Mouse (Mus musculus) kidney, adult 9 months (tissue): ENCODE measurements at regions not wholly inside any gene's neighbourhood (a gene's known extent, or its start where the extent isn't known, plus 50 kb on each side); places are given as distances from the start of the nearest gene placed in this dataset.

Experiments
- DNase-seq: peaks from one replicate; pipeline ENCODE4 v3.0.0; 2022

- no peak for DNase-seq
Observed at GRCm38 (mm10) chr8:49015701-49016100, 171.9 kb upstream of the Tenm3 start.

- no peak for DNase-seq
Observed at GRCm38 (mm10) chr8:49015200-49015599, 171.4 kb upstream of the Tenm3 start.

- DNase-seq = peak; percentile 94
Observed at GRCm38 (mm10) chr8:49006236-49006965, 162.7 kb upstream of the Tenm3 start.

GRCm38 (mm10) chr8:48981667-48982066 lies 137.9 kb upstream of the Tenm3 start:
- no peak for DNase-seq

- no peak for DNase-seq
Observed at GRCm38 (mm10) chr8:48980755-48981154, 137.0 kb upstream of the Tenm3 start.

- no peak for DNase-seq
Observed at GRCm38 (mm10) chr8:48970655-48971054, 126.9 kb upstream of the Tenm3 start.

GRCm38 (mm10) chr8:48964929-48965328 lies 121.2 kb upstream of the Tenm3 start:
- no peak for DNase-seq

- no peak for DNase-seq
Observed at GRCm38 (mm10) chr8:48957614-48958013, 113.9 kb upstream of the Tenm3 start.

- no peak for DNase-seq
Observed at GRCm38 (mm10) chr8:48951412-48951811, 107.7 kb upstream of the Tenm3 start.

GRCm38 (mm10) chr8:48944177-48944576 lies 100.4 kb upstream of the Tenm3 start:
- no peak for DNase-seq

- DNase-seq = no peak
Observed at GRCm38 (mm10) chr8:48937144-48937543, 93.4 kb upstream of the Tenm3 start.

- DNase-seq = no peak
Observed at GRCm38 (mm10) chr8:48927135-48927534, 83.4 kb upstream of the Tenm3 start.

- no peak for DNase-seq
Observed at GRCm38 (mm10) chr8:48915275-48915674, 71.5 kb upstream of the Tenm3 start.

- DNase-seq = no peak
Observed at GRCm38 (mm10) chr8:48912842-48913241, 69.1 kb upstream of the Tenm3 start.

GRCm38 (mm10) chr8:48901668-48902406 lies 58.1 kb upstream of the Tenm3 start:
- no peak for DNase-seq

- no peak for DNase-seq
Observed at GRCm38 (mm10) chr8:48896687-48897086, 52.9 kb upstream of the Tenm3 start.

- DNase-seq = no peak
Observed at GRCm38 (mm10) chr8:48896251-48896650, 52.5 kb upstream of the Tenm3 start.

- DNase-seq = no peak
Observed at GRCm38 (mm10) chr8:48895586-48895985, 51.8 kb upstream of the Tenm3 start.
